Mouse (Mus musculus) embryonic facial prominence, embryonic 11.5 days (tissue): ENCODE data around the gene 2010111I01Rik. TPM values are rescaled to one million over a fixed set of nuclear protein-coding genes. Genes with fewer than 3 reads are reported as not detected.

Source experiments
- ATAC-seq: fragments of 200-750 bp; cut with Nextera tagmentation; replicated peaks from 2 replicates; pipeline ENCODE4 v1.8.0; 2017; ENCODE audit warnings: low read depth; ENCODE audit not compliant: insufficient number of reproducible peaks, low FRiP score, low TSS enrichment
- DNase-seq: peaks from one replicate; pipeline ENCODE4 v3.0.0-alpha.2; 2015; ENCODE audit warnings: low spot score
- H3K27ac ChIP-seq: fragments of 300-500 bp; sonication (generic); replicated peaks from 2 replicates; pipeline ENCODE4 v1.5.1; 2014; ENCODE audit warnings: mild to moderate bottlenecking, low read depth, low read length, control low read depth
- H3K27me3 ChIP-seq: fragments of 300-500 bp; sonication (generic); 2 replicates; pipeline ENCODE4 v1.6.1; 2014; ENCODE audit warnings: mild to moderate bottlenecking, low read length, moderate library complexity, mixed read lengths; ENCODE audit not compliant: control insufficient read depth, insufficient read depth
- H3K36me3 ChIP-seq: fragments of 300-500 bp; sonication (generic); replicated peaks from 2 replicates; pipeline ENCODE4 v1.6.1; 2014; ENCODE audit warnings: low read depth, mild to moderate bottlenecking, low read length, moderate library complexity, mixed read lengths; ENCODE audit not compliant: control insufficient read depth, insufficient read depth
- H3K4me1 ChIP-seq: fragments of 300-500 bp; sonication (generic); 2 replicates; pipeline ENCODE4 v1.6.1; 2014; ENCODE audit warnings: low read length, mixed read lengths; ENCODE audit not compliant: control insufficient read depth, insufficient read depth
- H3K4me2 ChIP-seq: fragments of 300-500 bp; sonication (generic); 2 replicates; pipeline ENCODE4 v1.6.1; 2014; ENCODE audit warnings: low read depth, mild to moderate bottlenecking, control low read depth, low read length, moderate library complexity
- H3K4me3 ChIP-seq: fragments of 300-500 bp; sonication (generic); 2 replicates; pipeline ENCODE4 v1.5.1; 2014; ENCODE audit warnings: low read depth, low read length, control low read depth
- H3K9ac ChIP-seq: fragments of 300-500 bp; sonication (generic); replicated peaks from 2 replicates; pipeline ENCODE4 v1.6.1; 2014; ENCODE audit warnings: mild to moderate bottlenecking, control low read depth, low read length
- H3K9me3 ChIP-seq: fragments of 300-500 bp; sonication (generic); replicated peaks from 2 replicates; pipeline ENCODE4 v1.6.1; 2016; ENCODE audit warnings: mild to moderate bottlenecking, low read length, inconsistent platforms, mixed read lengths; ENCODE audit not compliant: control insufficient read depth
- WGBS: fragments of 180-500 bp; shearing (Covaris S2); extraction: QIAGEN DNeasy Blood & Tissue Kit; methylation state at CpG from one replicate; pipeline ENCODE4 v1.1.7; 2014; 5-methylcytosine and 5-hydroxymethylcytosine counted together
- polyA plus RNA-seq: library from polyadenylated mRNA; unstranded; fragments of >200 nt; fragmentation: Nextera tagmentation; extraction: Ambion mirVana; gene quantifications from 2 replicates; pipeline ENCODE4 v1.2.1, GENCODE M21; 2014

2010111I01Rik gene
- polyA plus RNA-seq, 1 experiment from 2014 or later, result 125 TPM

DNA sequence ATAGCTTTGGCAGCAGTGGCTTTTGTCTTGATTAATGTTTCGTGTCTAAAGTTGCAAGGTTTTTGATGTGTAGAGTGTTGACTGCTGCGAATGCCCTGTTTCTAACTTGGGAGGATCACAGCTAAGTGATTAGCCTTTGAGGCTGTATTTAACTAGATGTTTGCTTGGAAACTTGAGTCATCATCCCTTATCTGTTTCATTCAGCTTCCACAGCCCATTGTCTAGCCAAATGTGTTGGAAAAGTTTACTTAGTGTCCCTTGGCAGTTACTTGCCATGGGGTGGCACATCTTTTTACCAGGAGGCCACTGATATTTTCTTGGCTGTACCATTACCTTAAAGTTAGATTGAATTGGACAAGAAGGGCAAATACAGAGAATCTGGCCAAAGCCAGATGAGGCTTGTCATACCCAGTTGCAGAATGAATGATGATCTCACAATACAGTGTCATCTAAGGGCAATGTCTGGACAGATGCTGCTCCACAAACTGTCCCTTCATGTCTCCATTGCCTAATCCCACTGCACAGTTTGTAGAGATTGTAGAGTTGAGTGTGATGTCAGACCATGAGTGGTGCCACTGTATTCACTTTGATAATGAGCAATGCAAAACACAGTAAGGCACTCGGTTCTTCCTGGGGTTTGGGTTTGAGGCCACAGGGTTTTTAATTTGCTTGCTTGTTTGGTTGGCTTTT lies 152.9 kb downstream of the 2010111I01Rik start:
- H3K36me3 ChIP-seq, result no peaks in the 10 kb centered on the region
- H3K9me3 ChIP-seq, result no peaks in the 10 kb centered on the region
- 78% methylated on average over 3 of the region's 3 CpGs for WGBS
- no peak overlapping the region for H3K4me3 ChIP-seq
- no peaks in the 10 kb centered on the region for H3K27me3 ChIP-seq
- no peak overlapping the region for H3K4me2 ChIP-seq
- H3K9ac ChIP-seq, result no peak overlapping the region
- DNase-seq (no peak), ATAC-seq (no peak)
- H3K4me1 ChIP-seq, result 0 out of 2 replicates have a peak, but pooled peaks cover 2% of the 10 kb centered on the region
- no peak overlapping the region for H3K27ac ChIP-seq

DNA sequence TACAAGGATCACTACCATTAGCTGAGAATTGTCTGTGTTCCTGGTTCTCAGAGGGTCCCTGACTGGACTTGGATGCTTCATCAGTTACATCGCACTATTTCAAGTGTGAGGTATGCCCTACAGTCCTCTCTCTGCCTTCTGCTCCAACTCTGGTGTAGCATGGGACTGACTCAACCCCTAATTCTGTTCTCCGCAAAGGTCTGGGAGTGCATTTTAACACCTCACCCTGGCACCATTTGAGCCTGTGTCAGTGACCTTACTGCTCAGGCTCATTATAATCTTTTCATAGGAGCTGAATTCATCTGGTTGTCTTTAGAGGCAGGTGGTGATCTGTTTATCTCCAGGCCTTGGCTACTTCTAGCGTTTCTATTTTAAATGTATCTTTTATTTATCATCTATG lies 154.0 kb downstream of the 2010111I01Rik start:
- H3K9ac ChIP-seq, result no peak overlapping the region
- ATAC-seq (no peak), DNase-seq (no peak)
- H3K36me3 ChIP-seq, result no peaks in the 10 kb centered on the region
- H3K9me3 ChIP-seq, result no peaks in the 10 kb centered on the region
- WGBS, result 91% methylated on average over 3 of the region's 3 CpGs
- H3K4me1 ChIP-seq, result 0 out of 2 replicates have a peak, but pooled peaks cover 2% of the 10 kb centered on the region
- H3K4me3 ChIP-seq, result no peak overlapping the region
- H3K4me2 ChIP-seq, result no peak overlapping the region
- H3K27me3 ChIP-seq, result no peaks in the 10 kb centered on the region
- no peak overlapping the region for H3K27ac ChIP-seq

DNA sequence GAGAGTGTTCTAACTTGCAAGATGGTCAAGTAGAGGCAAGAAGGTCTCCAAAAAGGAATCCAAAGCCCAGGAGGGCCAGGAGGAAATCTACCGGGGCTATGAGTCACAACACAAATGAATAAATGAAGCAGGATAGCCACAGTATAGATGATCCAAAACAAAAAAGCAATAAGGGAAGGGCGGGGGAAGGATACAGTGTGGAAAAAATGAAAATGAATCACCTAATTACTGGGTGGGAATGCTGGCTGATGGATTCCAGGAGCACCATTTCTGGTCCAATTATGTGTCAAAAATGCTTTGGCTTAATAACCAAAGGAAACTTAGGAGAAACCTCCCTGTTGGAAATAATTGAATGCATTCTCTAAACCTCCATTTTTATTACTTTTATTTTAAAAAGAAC lies 155.6 kb downstream of the 2010111I01Rik start:
- H3K27ac ChIP-seq, result no peak overlapping the region
- no peaks in the 10 kb centered on the region for H3K27me3 ChIP-seq

DNA sequence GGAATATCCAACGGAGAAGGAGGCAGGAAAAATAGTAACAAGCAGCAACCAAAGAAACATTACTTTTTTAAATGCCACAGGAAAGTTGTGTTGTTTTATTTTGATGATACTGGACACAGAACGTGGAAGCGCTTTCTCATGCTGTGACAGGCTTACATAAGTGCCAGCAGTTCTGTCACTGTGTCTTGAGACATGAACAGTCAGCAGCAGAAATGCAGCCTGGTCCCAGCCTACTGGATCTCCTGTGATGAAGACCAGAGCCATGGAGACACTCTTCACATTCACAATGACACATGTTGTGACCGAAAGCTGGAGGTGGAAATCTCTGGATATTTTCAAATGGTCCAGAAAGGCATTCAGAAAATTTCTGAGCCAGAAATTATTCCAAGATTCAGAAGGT lies 157.1 kb downstream of the 2010111I01Rik start:
- no peaks in the 10 kb centered on the region for H3K27me3 ChIP-seq
- H3K9ac ChIP-seq, result no peak overlapping the region
- H3K27ac ChIP-seq, result no peak overlapping the region
- H3K4me3 ChIP-seq, result no peak overlapping the region
- WGBS, result 84% methylated on average over 4 of the region's 4 CpGs
- no peak for ATAC-seq
- H3K36me3 ChIP-seq, result no peaks in the 10 kb centered on the region
- no peak overlapping the region for H3K4me2 ChIP-seq
- DNase-seq, result no peak
- no peaks in the 10 kb centered on the region for H3K9me3 ChIP-seq
- H3K4me1 ChIP-seq, result no peaks in the 10 kb centered on the region

More for the DNA sequence above, 155.6 kb downstream of the 2010111I01Rik start:
- Histone ChIP-seq H3K4me2 (no peak overlapping the region), H3K36me3 (no peaks in the 10 kb centered on the region), H3K4me3 (no peak overlapping the region), H3K9me3 (no peaks in the 10 kb centered on the region), H3K4me1 (no peaks in the 10 kb centered on the region), H3K9ac (no peak overlapping the region)
- DNase-seq (no peak), ATAC-seq (no peak)
- 79% methylated on average over 2 of the region's 2 CpGs for WGBS

DNA sequence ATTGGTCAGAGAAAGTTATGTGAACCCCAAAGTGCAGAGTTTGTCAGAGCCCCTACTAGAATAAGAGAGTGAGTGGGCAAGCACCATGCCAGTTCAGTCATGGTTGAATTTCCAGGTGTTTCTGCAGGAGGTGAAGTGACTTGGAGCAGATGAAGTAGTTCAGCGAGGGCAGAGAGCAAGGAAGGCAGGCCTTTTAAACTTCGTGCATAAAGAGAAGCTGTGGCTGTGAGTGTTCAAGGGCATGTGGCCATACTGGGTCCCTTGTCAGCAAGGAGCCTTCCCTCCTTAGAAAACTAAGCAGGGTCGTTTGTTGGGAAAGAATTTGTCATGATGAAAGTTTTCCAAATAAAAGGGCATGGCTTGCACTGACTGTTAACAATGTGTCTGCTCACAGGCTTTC lies 161.5 kb downstream of the 2010111I01Rik start:
- Histone ChIP-seq H3K27me3 (no peaks in the 10 kb centered on the region), H3K27ac (no peak overlapping the region), H3K4me3 (no peak overlapping the region), H3K36me3 (no peaks in the 10 kb centered on the region), H3K9me3 (no peaks in the 10 kb centered on the region), H3K4me2 (no peak overlapping the region), H3K9ac (no peak overlapping the region), H3K4me1 (no peaks in the 10 kb centered on the region)
- ATAC-seq (no peak), DNase-seq (no peak)
- 71% methylated on average over 3 of the region's 3 CpGs for WGBS

DNA sequence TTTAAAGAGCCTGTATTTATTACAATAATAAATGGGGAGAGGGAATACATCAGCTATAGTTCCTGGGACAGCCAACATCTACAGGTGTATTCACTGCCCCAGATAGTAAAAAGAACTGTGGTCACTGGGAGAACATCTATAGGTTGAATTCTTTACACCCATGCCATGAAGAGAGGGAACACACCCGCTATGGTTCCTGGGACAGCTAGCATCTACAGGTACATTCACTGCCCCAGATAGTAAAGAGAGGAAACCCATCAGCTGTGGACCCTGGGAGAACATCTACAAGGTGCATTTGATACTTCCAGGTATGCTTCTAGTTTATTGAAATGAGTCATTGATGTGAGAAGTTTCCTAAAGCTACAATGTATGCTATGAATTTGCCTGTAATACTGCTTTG lies 162.8 kb downstream of the 2010111I01Rik start:
- no peak overlapping the region for H3K4me3 ChIP-seq
- H3K27ac ChIP-seq, result no peak overlapping the region
- H3K4me2 ChIP-seq, result no peak overlapping the region
- H3K36me3 ChIP-seq, result no peaks in the 10 kb centered on the region
- no peaks in the 10 kb centered on the region for H3K4me1 ChIP-seq
- ATAC-seq, result no peak
- H3K27me3 ChIP-seq, result no peaks in the 10 kb centered on the region
- WGBS, result 96% methylated on average over 1 of the region's 1 CpGs
- no peak overlapping the region for H3K9ac ChIP-seq
- H3K9me3 ChIP-seq, result no peaks in the 10 kb centered on the region
- DNase-seq, result no peak

DNA sequence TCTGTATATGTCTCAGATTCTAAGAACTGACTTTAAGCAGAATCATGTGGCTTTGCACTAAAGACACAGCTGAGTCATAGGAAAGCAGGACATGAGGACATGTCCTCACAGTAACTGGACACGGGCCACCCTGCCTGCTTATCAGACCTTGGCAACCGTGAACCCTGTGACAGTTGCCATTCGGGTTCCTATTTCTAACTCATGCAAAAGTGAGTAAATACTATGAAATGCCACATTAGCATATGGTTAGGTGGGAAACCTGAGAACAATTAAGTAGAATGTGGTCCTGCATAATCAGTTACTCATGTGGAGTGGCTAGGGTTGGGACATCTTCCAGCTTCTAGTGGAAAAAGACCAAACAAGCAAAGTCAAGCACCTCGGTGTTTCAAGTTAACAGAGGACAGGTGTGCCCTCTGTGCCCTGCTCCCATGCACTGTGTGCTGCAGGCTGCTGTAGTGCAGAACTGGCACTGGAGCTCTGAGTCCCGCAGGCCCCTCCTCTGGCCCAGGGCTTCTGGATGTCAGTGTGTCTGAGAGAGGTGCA lies 170.3 kb downstream of the 2010111I01Rik start:
- H3K4me3 ChIP-seq, result no peak overlapping the region
- H3K36me3 ChIP-seq, result no peaks in the 10 kb centered on the region
- H3K4me2 ChIP-seq, result no peak overlapping the region
- H3K9me3 ChIP-seq, result no peaks in the 10 kb centered on the region
- no peak overlapping the region for H3K9ac ChIP-seq
- WGBS, result 71% methylated on average over 5 of the region's 5 CpGs
- no peak for ATAC-seq
- H3K27ac ChIP-seq, result no peak overlapping the region
- no peaks in the 10 kb centered on the region for H3K4me1 ChIP-seq
- peak; percentile 21 for DNase-seq
- H3K27me3 ChIP-seq, result no peaks in the 10 kb centered on the region

DNA sequence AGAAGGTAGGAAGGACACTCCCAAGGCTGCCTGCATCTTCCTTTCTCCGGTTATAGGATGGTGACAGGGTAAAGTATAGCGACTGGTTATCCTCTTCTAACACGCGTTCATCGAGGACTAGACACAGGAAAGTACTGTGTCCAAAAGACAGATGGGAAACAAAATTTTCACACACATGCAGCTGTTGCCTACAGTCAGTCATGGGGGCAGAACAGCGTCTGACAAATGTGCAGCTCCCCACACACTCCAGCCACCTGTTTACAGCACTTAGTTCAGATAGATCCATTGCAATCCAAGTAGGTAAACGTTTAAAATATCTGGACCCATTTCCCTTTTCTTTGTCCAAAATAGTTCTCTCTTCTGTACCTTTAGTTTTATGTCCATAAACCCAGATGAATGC lies 171.3 kb downstream of the 2010111I01Rik start:
- WGBS, result 91% methylated on average over 7 of the region's 7 CpGs
- H3K27ac ChIP-seq, result no peak overlapping the region
- H3K36me3 ChIP-seq, result no peaks in the 10 kb centered on the region
- ATAC-seq (no peak), DNase-seq (no peak)
- H3K4me1 ChIP-seq, result no peaks in the 10 kb centered on the region
- H3K9me3 ChIP-seq, result no peaks in the 10 kb centered on the region
- H3K9ac ChIP-seq, result no peak overlapping the region
- H3K4me3 ChIP-seq, result no peak overlapping the region
- no peak overlapping the region for H3K4me2 ChIP-seq
- no peaks in the 10 kb centered on the region for H3K27me3 ChIP-seq
